Mouse (Mus musculus): ENCODE measurements around the gene Smim12. TPM values are rescaled to one million over a fixed set of nuclear protein-coding genes. Genes with fewer than 3 reads are reported as not detected.

Gene Smim12
- total and polyA plus RNA-seq, 2 experiments, result 24.1 to 27.1 TPM

DNA sequence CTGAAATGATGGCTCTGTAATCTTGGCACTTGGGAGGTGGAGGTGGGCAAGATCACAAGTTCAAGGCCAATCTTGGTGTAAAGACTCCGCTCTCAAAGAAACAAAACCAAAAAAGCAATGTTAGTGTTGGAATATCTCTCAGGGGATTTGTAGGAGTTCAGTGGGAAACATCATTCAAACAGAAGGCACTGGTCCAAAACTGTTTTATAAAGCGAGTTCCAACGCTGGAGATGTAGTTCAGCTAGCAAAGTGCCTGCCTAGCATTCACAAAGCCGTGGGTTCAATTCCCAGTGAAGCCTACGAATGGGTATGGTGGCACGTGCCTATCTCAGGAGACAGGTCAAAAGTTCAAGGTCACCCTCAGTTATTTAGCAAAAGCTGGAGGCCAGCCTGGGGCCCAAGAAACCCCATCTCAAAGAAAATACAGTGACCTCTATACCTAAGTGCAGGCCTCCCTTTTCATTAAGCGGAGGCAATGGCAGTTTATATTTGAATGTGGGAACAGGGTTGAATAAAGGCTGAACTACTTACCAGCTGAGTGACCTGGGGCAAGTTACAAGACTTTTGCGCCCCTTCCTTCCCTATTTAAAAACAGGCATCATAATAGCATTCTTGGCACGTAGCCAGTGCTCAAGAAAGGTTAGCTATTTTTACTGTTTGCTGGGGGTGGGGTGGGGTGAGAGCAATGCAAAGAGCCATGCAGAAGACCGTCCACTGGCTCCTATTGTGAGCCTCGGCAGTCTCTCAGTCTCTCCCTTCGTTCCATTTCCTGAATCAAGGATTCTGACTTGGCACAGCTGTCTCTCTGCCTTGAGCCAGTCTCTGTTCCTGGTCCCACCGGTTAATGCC is 42.6 kb upstream of the Smim12 start:
- H3K4me1 ChIP-seq (ENCODE audit: control insufficient read depth, insufficient read depth, low read length), result no peaks in the 10 kb centered on the region
- no peaks in the 10 kb centered on the region for H3K36me3 ChIP-seq (ENCODE audit: control insufficient read depth, insufficient read depth, low read length)
- H3K4me3 ChIP-seq (ENCODE audit: insufficient read depth, low read depth, low read length), result no peak overlapping the region
- H3K9ac ChIP-seq (ENCODE audit: low read depth, low read length), result no peak overlapping the region
- no peaks in the 10 kb centered on the region for H3K27me3 ChIP-seq (ENCODE audit: control insufficient read depth, insufficient read depth, low read length)
- TF ChIP-seq CTCF (IDR thresholded peaks at IDR 0.05; ENCODE audit: low read depth, low read length), result no peak
- TF ChIP-seq POLR2A (IDR thresholded peaks at IDR 0.05; ENCODE audit: extremely low read depth, insufficient read depth, low read length), result no peak
- no peaks in the 10 kb centered on the region for H3K79me2 ChIP-seq (ENCODE audit: control insufficient read depth, insufficient read depth, low read length)
- no peak overlapping the region for H3K27ac ChIP-seq (replicated peaks; ENCODE audit: insufficient read depth, low read depth, low read length)
- WGBS, result 79% methylated on average over 13 of the region's 13 CpGs
- no peak for DNase-seq (ENCODE audit: extremely low read depth, low read depth, low spot score)

- Histone ChIP-seq H3K36me3 (ENCODE audit: control insufficient read depth, insufficient read depth, low read length) (no peaks in the 10 kb centered on the region), H3K9ac (ENCODE audit: low read depth, low read length) (no peak overlapping the region), H3K4me1 (ENCODE audit: control insufficient read depth, insufficient read depth, low read length) (no peaks in the 10 kb centered on the region), H3K27ac (replicated peaks; ENCODE audit: insufficient read depth, low read depth, low read length) (no peak overlapping the region), H3K27me3 (ENCODE audit: control insufficient read depth, insufficient read depth, low read length) (no peaks in the 10 kb centered on the region), H3K79me2 (ENCODE audit: control insufficient read depth, insufficient read depth, low read length) (no peaks in the 10 kb centered on the region), H3K4me3 (ENCODE audit: insufficient read depth, low read depth, low read length) (no peak overlapping the region)
- DNase-seq (ENCODE audit: extremely low read depth, low read depth, low spot score), result no peak
- 83% methylated on average over 1 of the region's 1 CpGs for WGBS
- TF ChIP-seq CTCF (IDR thresholded peaks at IDR 0.05; ENCODE audit: low read depth, low read length), result no peak
These were observed 40.5 kb upstream of the Smim12 start for GRCm38 (mm10) chr4:127203081-127203480.

GRCm38 (mm10) chr4:127211318-127211717 is 32.3 kb upstream of the Smim12 start:
- DNase-seq (ENCODE audit: extremely low read depth, low read depth, low spot score), result no peak
- Histone ChIP-seq H3K4me3 (ENCODE audit: insufficient read depth, low read depth, low read length) (no peak overlapping the region), H3K4me1 (ENCODE audit: control insufficient read depth, insufficient read depth, low read length) (no peaks in the 10 kb centered on the region), H3K36me3 (ENCODE audit: control insufficient read depth, insufficient read depth, low read length) (no peaks in the 10 kb centered on the region), H3K9ac (ENCODE audit: low read depth, low read length) (no peak overlapping the region), H3K79me2 (ENCODE audit: control insufficient read depth, insufficient read depth, low read length) (no peaks in the 10 kb centered on the region), H3K27ac (replicated peaks; ENCODE audit: insufficient read depth, low read depth, low read length) (no peak overlapping the region), H3K27me3 (ENCODE audit: control insufficient read depth, insufficient read depth, low read length) (peaks cover 3% of the 10 kb centered on the region; the same call in 1 of the 2 replicates)
- WGBS, result 87% methylated on average over 9 of the region's 9 CpGs
- no peak for TF ChIP-seq CTCF (IDR thresholded peaks at IDR 0.05; ENCODE audit: low read depth, low read length)
- TF ChIP-seq POLR2A (IDR thresholded peaks at IDR 0.05; ENCODE audit: extremely low read depth, insufficient read depth, low read length), result no peak

- no peaks in the 10 kb centered on the region for H3K36me3 ChIP-seq (ENCODE audit: control insufficient read depth, insufficient read depth, low read length)
- H3K79me2 ChIP-seq (ENCODE audit: control insufficient read depth, insufficient read depth, low read length), result no peaks in the 10 kb centered on the region
- WGBS, result 38% methylated on average over 28 of the region's 28 CpGs
- no peak overlapping the region for H3K9ac ChIP-seq (ENCODE audit: low read depth, low read length)
- TF ChIP-seq CTCF (IDR thresholded peaks at IDR 0.05; ENCODE audit: low read depth, low read length) (no peak), POLR2A (IDR thresholded peaks at IDR 0.05; ENCODE audit: extremely low read depth, insufficient read depth, low read length) (no peak)
- H3K4me3 ChIP-seq (ENCODE audit: insufficient read depth, low read depth, low read length), result no peak overlapping the region
- no peak overlapping the region for H3K27ac ChIP-seq (replicated peaks; ENCODE audit: insufficient read depth, low read depth, low read length)
- no peaks in the 10 kb centered on the region for H3K4me1 ChIP-seq (ENCODE audit: control insufficient read depth, insufficient read depth, low read length)
- DNase-seq (ENCODE audit: extremely low read depth, low read depth, low spot score), result no peak
- H3K27me3 ChIP-seq (ENCODE audit: control insufficient read depth, insufficient read depth, low read length), result peaks cover 3% of the 10 kb centered on the region; the same call in 1 of the 2 replicates
These were observed 29.1 kb upstream of the Smim12 start for GRCm38 (mm10) chr4:127214510-127214909.

DNA sequence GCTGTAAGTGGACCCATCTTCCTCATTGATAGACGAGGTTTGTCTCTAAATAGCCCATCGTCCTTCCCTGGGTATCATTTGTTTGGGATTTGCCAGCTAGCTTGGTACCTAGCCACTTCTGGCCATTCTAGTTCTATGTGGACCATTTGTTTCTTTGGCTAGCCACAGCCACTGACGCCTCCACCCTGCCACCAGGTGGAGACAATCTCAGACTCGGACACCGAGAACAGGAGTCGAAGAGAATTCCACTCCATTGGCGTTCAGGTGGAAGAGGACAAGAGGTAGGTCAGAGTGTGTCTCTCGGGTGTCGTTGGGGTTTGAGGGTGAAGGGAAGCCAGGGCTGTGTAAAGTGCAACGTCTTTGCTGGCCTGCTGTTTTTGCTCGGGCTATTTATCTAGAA is 28.5 kb upstream of the Smim12 start:
- no peak overlapping the region for H3K27ac ChIP-seq (replicated peaks; ENCODE audit: insufficient read depth, low read depth, low read length)
- no peaks in the 10 kb centered on the region for H3K36me3 ChIP-seq (ENCODE audit: control insufficient read depth, insufficient read depth, low read length)
- no peak overlapping the region for H3K4me3 ChIP-seq (ENCODE audit: insufficient read depth, low read depth, low read length)
- no peak overlapping the region for H3K9ac ChIP-seq (ENCODE audit: low read depth, low read length)
- TF ChIP-seq CTCF (IDR thresholded peaks at IDR 0.05; ENCODE audit: low read depth, low read length) (0 out of 2 replicates have a peak, but pooled peaks have one; percentile 16), POLR2A (IDR thresholded peaks at IDR 0.05; ENCODE audit: extremely low read depth, insufficient read depth, low read length) (no peak)
- H3K4me1 ChIP-seq (ENCODE audit: control insufficient read depth, insufficient read depth, low read length), result no peaks in the 10 kb centered on the region
- WGBS, result 60% methylated on average over 11 of the region's 11 CpGs
- H3K27me3 ChIP-seq (ENCODE audit: control insufficient read depth, insufficient read depth, low read length), result peaks cover 3% of the 10 kb centered on the region; the same call in 1 of the 2 replicates
- no peaks in the 10 kb centered on the region for H3K79me2 ChIP-seq (ENCODE audit: control insufficient read depth, insufficient read depth, low read length)
- no peak for DNase-seq (ENCODE audit: extremely low read depth, low read depth, low spot score)

- Histone ChIP-seq H3K79me2 (ENCODE audit: control insufficient read depth, insufficient read depth, low read length) (no peaks in the 10 kb centered on the region), H3K4me1 (ENCODE audit: control insufficient read depth, insufficient read depth, low read length) (no peaks in the 10 kb centered on the region), H3K27me3 (ENCODE audit: control insufficient read depth, insufficient read depth, low read length) (peaks cover 3% of the 10 kb centered on the region; the same call in 1 of the 2 replicates), H3K36me3 (ENCODE audit: control insufficient read depth, insufficient read depth, low read length) (no peaks in the 10 kb centered on the region), H3K4me3 (ENCODE audit: insufficient read depth, low read depth, low read length) (no peak overlapping the region), H3K9ac (ENCODE audit: low read depth, low read length) (no peak overlapping the region), H3K27ac (replicated peaks; ENCODE audit: insufficient read depth, low read depth, low read length) (no peak overlapping the region)
- no peak for TF ChIP-seq CTCF (IDR thresholded peaks at IDR 0.05; ENCODE audit: low read depth, low read length)
- TF ChIP-seq POLR2A (IDR thresholded peaks at IDR 0.05; ENCODE audit: extremely low read depth, insufficient read depth, low read length), result no peak
- 75% methylated on average over 6 of the region's 9 CpGs for WGBS
- DNase-seq (ENCODE audit: extremely low read depth, low read depth, low spot score), result no peak
These were observed 27.8 kb upstream of the Smim12 start for GRCm38 (mm10) chr4:127215799-127216198.

Measured in liver, adult 2 months (tissue).